Mouse (Mus musculus): ENCODE data around the gene Dnm3. TPM values are rescaled to one million over a fixed set of nuclear protein-coding genes. Genes with fewer than 3 reads are reported as not detected.

Gene Dnm3
- total and polyA plus RNA-seq, 3 experiments, result 1.5 to 7.8 (median 5.9) TPM

- 48% methylated on average over 5 of the region's 5 CpGs for WGBS
- intact Hi-C loops (cut with DNase I), result no loop called here
Observed at GRCm38 (mm10) chr1:161955846-161956245, 522.0 kb downstream of the Dnm3 start.

GRCm38 (mm10) chr1:161952599-161952998 lies 525.2 kb downstream of the Dnm3 start:
- TF ChIP-seq CTCF (IDR thresholded peaks at IDR 0.05) (no peak), EP300 (IDR thresholded peaks at IDR 0.05; ENCODE audit: insufficient read depth, low read depth, low read length) (no peak), POLR2A (IDR thresholded peaks at IDR 0.05; ENCODE audit: insufficient read depth, low read depth, low read length) (no peak)
- H3K4me3 ChIP-seq, result no peak overlapping the region
- no peaks in the 10 kb centered on the region for H3K79me2 ChIP-seq (replicated peaks; ENCODE audit: control insufficient read depth, insufficient read depth, low read length)
- no peak overlapping the region for H3K9ac ChIP-seq (ENCODE audit: low read depth, low read length)
- no peak overlapping the region for H3K27ac ChIP-seq
- 54% methylated on average over 1 of the region's 1 CpGs for WGBS
- no peaks in the 10 kb centered on the region for H3K4me1 ChIP-seq (ENCODE audit: control insufficient read depth, insufficient read depth, low read length)
- no peaks in the 10 kb centered on the region for H3K36me3 ChIP-seq (ENCODE audit: control insufficient read depth, insufficient read depth, low read length)
- no peaks in the 10 kb centered on the region for H3K27me3 ChIP-seq (ENCODE audit: control insufficient read depth, insufficient read depth, low read length)
- intact Hi-C loops (cut with DNase I), result no loop called here
- DNase-seq, result no peak

More at GRCm38 (mm10) chr1:161955846-161956245, 522.0 kb downstream of the Dnm3 start:
- Histone ChIP-seq H3K79me2 (replicated peaks; ENCODE audit: control insufficient read depth, insufficient read depth, low read length) (no peaks in the 10 kb centered on the region), H3K4me1 (ENCODE audit: control insufficient read depth, insufficient read depth, low read length) (no peaks in the 10 kb centered on the region), H3K4me3 (no peak overlapping the region), H3K27me3 (ENCODE audit: control insufficient read depth, insufficient read depth, low read length) (no peaks in the 10 kb centered on the region), H3K27ac (no peak overlapping the region), H3K36me3 (ENCODE audit: control insufficient read depth, insufficient read depth, low read length) (no peaks in the 10 kb centered on the region), H3K9ac (ENCODE audit: low read depth, low read length) (no peak overlapping the region)
- TF ChIP-seq POLR2A (IDR thresholded peaks at IDR 0.05; ENCODE audit: insufficient read depth, low read depth, low read length) (no peak), EP300 (IDR thresholded peaks at IDR 0.05; ENCODE audit: insufficient read depth, low read depth, low read length) (no peak), CTCF (IDR thresholded peaks at IDR 0.05) (no peak)
- DNase-seq, result no peak

GRCm38 (mm10) chr1:161951009-161951779 lies 526.6 kb downstream of the Dnm3 start:
- Histone ChIP-seq H3K4me1 (ENCODE audit: control insufficient read depth, insufficient read depth, low read length) (no peaks in the 10 kb centered on the region), H3K4me3 (no peak overlapping the region), H3K79me2 (replicated peaks; ENCODE audit: control insufficient read depth, insufficient read depth, low read length) (no peaks in the 10 kb centered on the region), H3K27ac (no peak overlapping the region), H3K9ac (ENCODE audit: low read depth, low read length) (no peak overlapping the region), H3K36me3 (ENCODE audit: control insufficient read depth, insufficient read depth, low read length) (no peaks in the 10 kb centered on the region), H3K27me3 (ENCODE audit: control insufficient read depth, insufficient read depth, low read length) (no peaks in the 10 kb centered on the region)
- TF ChIP-seq POLR2A (IDR thresholded peaks at IDR 0.05; ENCODE audit: insufficient read depth, low read depth, low read length) (no peak), EP300 (IDR thresholded peaks at IDR 0.05; ENCODE audit: insufficient read depth, low read depth, low read length) (no peak), CTCF (IDR thresholded peaks at IDR 0.05) (no peak)
- no peak for DNase-seq
- WGBS, result 62% methylated on average over 5 of the region's 5 CpGs
- intact Hi-C loops (cut with DNase I), result no loop called here

- intact Hi-C loops (cut with DNase I), result no loop called here
- no peak overlapping the region for H3K27ac ChIP-seq
- 80% methylated on average over 2 of the region's 2 CpGs for WGBS
- H3K4me1 ChIP-seq (ENCODE audit: control insufficient read depth, insufficient read depth, low read length), result no peaks in the 10 kb centered on the region
- no peak for DNase-seq
- no peak overlapping the region for H3K4me3 ChIP-seq
- H3K27me3 ChIP-seq (ENCODE audit: control insufficient read depth, insufficient read depth, low read length), result no peaks in the 10 kb centered on the region
- H3K36me3 ChIP-seq (ENCODE audit: control insufficient read depth, insufficient read depth, low read length), result no peaks in the 10 kb centered on the region
- no peak for TF ChIP-seq EP300 (IDR thresholded peaks at IDR 0.05; ENCODE audit: insufficient read depth, low read depth, low read length)
- TF ChIP-seq POLR2A (IDR thresholded peaks at IDR 0.05; ENCODE audit: insufficient read depth, low read depth, low read length), result no peak
- TF ChIP-seq CTCF (IDR thresholded peaks at IDR 0.05), result no peak
- H3K79me2 ChIP-seq (replicated peaks; ENCODE audit: control insufficient read depth, insufficient read depth, low read length), result no peaks in the 10 kb centered on the region
- H3K9ac ChIP-seq (ENCODE audit: low read depth, low read length), result no peak overlapping the region
Observed at GRCm38 (mm10) chr1:161942082-161942481, 535.8 kb downstream of the Dnm3 start.

Small RNA genes lying within 50 kb of the gene (microRNA-seq; reads per million reads assigned to microRNA genes)
- gene Mir199a-2 (3.9 to 7.3 reads per million in 2 experiments), gene Mir214 (732 to 1,525 reads per million in 2 experiments)

Other genes starting within 250 kb of the Dnm3 start
- gene Mettl13, start 70.5 kb upstream of the Dnm3 start, total RNA-seq (2021), result 1 to 10 TPM; 4.1 to 5.4 TPM
- gene Mettl13, start 70.5 kb upstream of the Dnm3 start, polyA plus RNA-seq (2012; rRNA removed), result 4.1 and 4.5 TPM in 2 replicates
- gene Vamp4, start 92.5 kb upstream of the Dnm3 start, total RNA-seq (2021), result 10 to 100 TPM; 22.5 to 23.1 TPM
- gene Vamp4, start 92.5 kb upstream of the Dnm3 start, polyA plus RNA-seq (2012; rRNA removed), result 6.8 and 11.8 TPM in 2 replicates
- gene Myoc, start 161.1 kb upstream of the Dnm3 start, total RNA-seq (2021), result 1 to 10 TPM; 2.5 to 3.3 TPM
- 4.7 and 4.9 TPM in 2 replicates for gene Myoc, start 161.1 kb upstream of the Dnm3 start, polyA plus RNA-seq (2012; rRNA removed)
- gene Myocos, start 180.2 kb upstream of the Dnm3 start, total RNA-seq (2021), result not detected
- gene Myocos, start 180.2 kb upstream of the Dnm3 start, polyA plus RNA-seq (2012; rRNA removed), result not detected in 2 replicates

All from heart, adult 2 months (tissue).